8 mouse cellular contexts compared by ENCODE assay signal in genomic region chr2:30067031-30067888, GRCm38 (mm10). TPM values are rescaled to one million over a fixed set of nuclear protein-coding genes. Genes with fewer than 3 reads are reported as not detected.
A peak's percentile ranks its signal among the peaks of the same experiment; 100 is the strongest.
DNase-seq lines count a peak whose midpoint lies in the region; ATAC-seq and TF ChIP-seq lines count a peak whose summit lies in the region.

No protein-coding gene starts in this region.

- H3K4me2 ChIP-seq in heart, postnatal 0 days (ENCODE audit: low read depth, low read length): peak overlapping the region; percentile 92

- H3K4me1 ChIP-seq in embryonic facial prominence, embryonic 10.5 days: peaks cover 41% of the 10 kb centered on the region
- peaks cover 16% of the 10 kb centered on the region for H3K4me1 ChIP-seq in heart, postnatal 0 days (ENCODE audit: control insufficient read depth, insufficient read depth)

- H3K9me3 ChIP-seq in embryonic facial prominence, embryonic 10.5 days: no peaks in the 10 kb centered on the region
- no peaks in the 10 kb centered on the region for H3K9me3 ChIP-seq in heart, postnatal 0 days (replicated peaks; ENCODE audit: control insufficient read depth, low read length)

- WGBS in embryonic facial prominence, embryonic 10.5 days: under 1% methylated on average over 63 of the region's 69 CpGs
- under 1% methylated on average over 53 of the region's 69 CpGs for WGBS in heart, postnatal 0 days

- H3K36me3 ChIP-seq in embryonic facial prominence, embryonic 10.5 days (replicated peaks): peaks cover 46% of the 10 kb centered on the region
- peaks cover 27% of the 10 kb centered on the region for H3K36me3 ChIP-seq in heart, postnatal 0 days (replicated peaks; ENCODE audit: control insufficient read depth, insufficient read depth, low read length)

- H3K27ac ChIP-seq in embryonic facial prominence, embryonic 10.5 days (replicated peaks): peak overlapping the region; percentile 100
- H3K27ac ChIP-seq in heart, postnatal 0 days (ENCODE audit: low read depth): peak overlapping the region; percentile 99

- TF ChIP-seq EP300 in heart, postnatal 0 days (IDR thresholded peaks at IDR 0.05; ENCODE audit: low read depth): no peak

- no peak for TF ChIP-seq CTCF in heart, postnatal 0 days (IDR thresholded peaks at IDR 0.05; ENCODE audit: low read depth)

- DNase-seq in B cell, adult 2 months: peak; percentile 49 to 60
- DNase-seq in Muller cell, postnatal 12 days (ENCODE audit: inconsistent ontology term): peak; percentile 50
- peak; percentile 69 for DNase-seq in embryonic facial prominence, embryonic 10.5 days (ENCODE audit: low spot score)
- no peak for DNase-seq in heart, postnatal 0 days (ENCODE audit: low spot score)
- DNase-seq in kidney, postnatal 4 days: peak; percentile 65 to 77
- peak; percentile 39 for DNase-seq in lung, postnatal 36 days
- peak; percentile 40 for DNase-seq in spleen, adult 12 weeks (ENCODE audit: low spot score)

- H3K27me3 ChIP-seq in embryonic facial prominence, embryonic 10.5 days (replicated peaks; ENCODE audit: low read depth, poor library complexity, severe bottlenecking): no peaks in the 10 kb centered on the region
- H3K27me3 ChIP-seq in heart, postnatal 0 days (ENCODE audit: control insufficient read depth, insufficient read depth, low read length): no peaks in the 10 kb centered on the region

- peak overlapping the region; percentile 91 for H3K9ac ChIP-seq in heart, postnatal 0 days (replicated peaks; ENCODE audit: low read depth, low read length)

- peak; percentile 4 for ATAC-seq in heart, postnatal 0 days (ENCODE audit: insufficient read depth, low read depth)
- ATAC-seq in monocyte, adult 5-6 weeks (replicated peaks; ENCODE audit: insufficient number of reproducible peaks, low FRiP score, low TSS enrichment, poor library complexity, severe bottlenecking): no peak

- H3K4me3 ChIP-seq in embryonic facial prominence, embryonic 10.5 days: peak overlapping the region; percentile 100
- peak overlapping the region; percentile 98 for H3K4me3 ChIP-seq in heart, postnatal 0 days (ENCODE audit: low read depth, low read length)

RNA-seq across cellular contexts. Expression of gene Set, which starts 10.1 kb away (rescaled TPM):
- 870 and 873 TPM in 2 replicates for polyA plus RNA-seq in embryonic facial prominence, embryonic 10.5 days (2016; fragmentation: Nextera tagmentation; extraction: Ambion mirVana)
- total RNA-seq in heart, postnatal 0 days (2014; rRNA removed; ENCODE audit: low replicate concordance): 103 and 123 TPM in 2 replicates
- polyA plus RNA-seq in heart, postnatal 0 days (2015; fragmentation: Nextera tagmentation; extraction: Ambion mirVana): 131 and 139 TPM in 2 replicates
- 427 to 462 TPM (median 441 TPM) in 3 replicates for total RNA-seq in monocyte, adult 5-6 weeks (2017)

RNA-seq across cellular contexts. Expression of gene Pkn3, which starts 10.2 kb away (rescaled TPM):
- polyA plus RNA-seq in embryonic facial prominence, embryonic 10.5 days (2016; fragmentation: Nextera tagmentation; extraction: Ambion mirVana): 12.7 and 13.9 TPM in 2 replicates
- total RNA-seq in heart, postnatal 0 days (2014; rRNA removed; ENCODE audit: low replicate concordance): 13.9 and 18.9 TPM in 2 replicates
- 5.7 and 6.0 TPM in 2 replicates for polyA plus RNA-seq in heart, postnatal 0 days (2015; fragmentation: Nextera tagmentation; extraction: Ambion mirVana)
- total RNA-seq in monocyte, adult 5-6 weeks (2017): 0.38 to 1.1 TPM (median 0.39 TPM) in 3 replicates

RNA-seq across cellular contexts. Expression of gene Wdr34, which starts 18.6 kb away (rescaled TPM):
- polyA plus RNA-seq in embryonic facial prominence, embryonic 10.5 days (2016; fragmentation: Nextera tagmentation; extraction: Ambion mirVana): 29.4 and 32.9 TPM in 2 replicates
- total RNA-seq in heart, postnatal 0 days (2014; rRNA removed; ENCODE audit: low replicate concordance): 26.2 and 30.1 TPM in 2 replicates
- polyA plus RNA-seq in heart, postnatal 0 days (2015; fragmentation: Nextera tagmentation; extraction: Ambion mirVana): 17.3 and 17.6 TPM in 2 replicates
- not detected in 3 replicates for total RNA-seq in monocyte, adult 5-6 weeks (2017)

RNA-seq across cellular contexts. Expression of gene Zdhhc12, which starts 26.2 kb away (rescaled TPM):
- polyA plus RNA-seq in embryonic facial prominence, embryonic 10.5 days (2016; fragmentation: Nextera tagmentation; extraction: Ambion mirVana): 35.2 and 37.7 TPM in 2 replicates
- 15.5 and 27.4 TPM in 2 replicates for total RNA-seq in heart, postnatal 0 days (2014; rRNA removed; ENCODE audit: low replicate concordance)
- polyA plus RNA-seq in heart, postnatal 0 days (2015; fragmentation: Nextera tagmentation; extraction: Ambion mirVana): 19.9 and 21.1 TPM in 2 replicates
- total RNA-seq in monocyte, adult 5-6 weeks (2017): 2.6 to 7.1 TPM (median 6.6 TPM) in 3 replicates

RNA-seq across cellular contexts. Expression of gene Zer1, which starts 57.1 kb away (rescaled TPM):
- polyA plus RNA-seq in embryonic facial prominence, embryonic 10.5 days (2016; fragmentation: Nextera tagmentation; extraction: Ambion mirVana): 7.1 and 7.4 TPM in 2 replicates
- total RNA-seq in heart, postnatal 0 days (2014; rRNA removed; ENCODE audit: low replicate concordance): 31.2 and 32.4 TPM in 2 replicates
- polyA plus RNA-seq in heart, postnatal 0 days (2015; fragmentation: Nextera tagmentation; extraction: Ambion mirVana): 3.7 and 4.1 TPM in 2 replicates
- total RNA-seq in monocyte, adult 5-6 weeks (2017): 10.0 to 26.5 TPM (median 12.6 TPM) in 3 replicates

Comparison
In these comparisons a context has a peak if more than half of its experiments do, and no peak if none do; other contexts are left out.
1. RNA of gene Wdr34, which starts 18.6 kb away (total RNA-seq): 26.2 to 30.1 TPM in heart, postnatal 0 days; not detected in monocyte, adult 5-6 weeks; every median in the first group is over 10 times any median in the second.